Mouse (Mus musculus) natural killer cell, adult 2 months (primary cell): ENCODE results near the gene Map3k21.

Source experiments
- DNase-seq, 2 experiments: peaks; one replicate each; pipeline ENCODE4 v3.0.0; 2022; ENCODE audit warnings: low spot score in 2 of 2

Gene Map3k21

DNA sequence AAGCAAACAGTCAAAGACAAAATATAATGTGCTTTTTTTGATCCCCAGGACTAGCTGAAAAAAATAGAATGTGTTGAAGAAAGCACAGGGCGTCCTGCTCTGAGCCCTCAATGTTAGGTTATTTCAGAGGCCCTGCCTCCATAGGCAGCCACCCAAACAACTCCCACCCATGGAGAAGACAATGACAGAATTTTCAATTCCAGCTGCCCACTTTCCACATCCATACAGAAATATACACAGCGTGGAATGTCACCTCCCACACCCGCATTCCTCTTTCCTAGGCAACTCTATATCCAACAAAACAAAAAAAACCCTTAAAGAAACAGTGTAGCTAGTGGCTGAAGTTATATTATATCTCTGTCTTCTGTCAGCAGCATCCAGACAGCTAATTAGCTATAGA lies 61.1 kb downstream of the Map3k21 start:
- no peak for DNase-seq

DNA sequence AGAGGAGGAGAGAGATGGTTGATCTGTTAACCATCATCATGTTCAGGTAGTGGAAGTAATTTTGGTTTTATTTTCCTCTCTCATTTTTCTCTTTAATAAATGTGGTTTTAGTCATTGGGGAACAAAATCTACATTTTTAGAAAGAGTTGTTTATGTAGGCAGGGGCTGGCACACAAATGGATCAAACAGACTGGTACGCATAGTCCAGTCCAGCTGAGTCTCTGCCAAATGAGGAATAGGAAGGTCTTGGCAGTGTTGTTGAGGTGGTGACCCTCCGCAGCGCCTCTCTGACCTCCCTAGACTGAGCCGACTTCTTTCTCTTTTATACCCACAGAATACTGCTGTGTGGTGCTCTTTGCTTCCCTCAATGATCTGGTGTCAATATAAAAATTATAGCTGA lies 65.7 kb downstream of the Map3k21 start:
- DNase-seq, result no peak

DNA sequence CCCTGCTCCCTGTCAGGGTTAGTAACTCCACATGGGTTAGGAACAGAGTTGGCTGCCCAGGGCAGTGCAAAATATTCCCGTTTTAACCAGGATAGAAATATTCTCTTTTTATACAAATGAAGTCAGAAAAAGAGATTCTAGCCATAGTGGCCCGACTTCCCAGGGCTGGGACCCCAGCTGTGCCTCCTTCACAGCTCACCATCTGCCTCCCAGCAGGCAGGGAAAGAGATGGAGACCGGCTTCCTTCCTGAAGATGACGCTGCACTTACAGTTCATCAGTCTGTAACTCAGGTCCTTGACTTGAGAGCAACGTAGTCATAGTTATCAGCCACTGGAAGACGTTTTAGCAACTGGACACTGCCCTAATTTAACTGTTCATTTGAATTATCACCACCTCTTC lies 70.6 kb downstream of the Map3k21 start:
- no peak for DNase-seq

DNA sequence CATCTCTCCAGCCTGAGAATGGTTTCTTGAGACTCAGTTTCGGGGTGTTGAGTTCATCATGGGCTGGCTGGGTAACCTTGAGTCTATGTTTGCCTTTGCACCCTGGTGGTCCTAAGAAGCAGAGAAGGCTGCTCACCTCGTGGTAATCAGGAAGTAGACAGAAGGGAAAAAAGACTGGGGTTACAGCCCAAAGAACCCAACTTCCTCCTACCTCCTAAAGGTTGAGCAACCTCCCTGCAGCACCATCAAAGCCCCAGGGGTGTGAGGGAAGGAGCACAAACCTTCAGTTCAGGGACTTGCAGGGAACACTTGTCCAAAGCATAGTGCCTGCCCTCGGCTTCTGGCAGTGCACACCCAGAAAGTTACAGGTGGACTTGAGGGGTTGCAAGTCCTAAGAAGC lies 73.3 kb downstream of the Map3k21 start:
- no peak for DNase-seq

DNA sequence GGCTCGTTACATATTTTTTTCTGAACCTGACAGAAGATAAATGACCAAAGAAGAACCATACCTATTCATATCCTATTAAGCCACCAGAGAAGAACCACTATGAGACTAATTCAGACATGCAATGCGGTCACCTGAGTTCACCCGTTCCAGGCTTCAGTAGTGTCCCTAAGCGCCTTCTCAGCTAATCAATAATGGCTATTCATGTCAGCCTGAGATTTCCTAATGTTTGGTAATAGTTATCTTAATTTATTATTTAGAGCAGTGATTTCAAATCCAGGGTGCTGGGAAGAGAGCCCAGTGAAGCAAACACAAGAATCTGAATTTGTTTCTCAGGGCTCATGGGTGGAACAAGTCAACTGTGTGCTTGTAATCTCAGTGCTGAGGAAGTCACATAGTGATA lies 73.9 kb downstream of the Map3k21 start:
- no peak for DNase-seq

DNA sequence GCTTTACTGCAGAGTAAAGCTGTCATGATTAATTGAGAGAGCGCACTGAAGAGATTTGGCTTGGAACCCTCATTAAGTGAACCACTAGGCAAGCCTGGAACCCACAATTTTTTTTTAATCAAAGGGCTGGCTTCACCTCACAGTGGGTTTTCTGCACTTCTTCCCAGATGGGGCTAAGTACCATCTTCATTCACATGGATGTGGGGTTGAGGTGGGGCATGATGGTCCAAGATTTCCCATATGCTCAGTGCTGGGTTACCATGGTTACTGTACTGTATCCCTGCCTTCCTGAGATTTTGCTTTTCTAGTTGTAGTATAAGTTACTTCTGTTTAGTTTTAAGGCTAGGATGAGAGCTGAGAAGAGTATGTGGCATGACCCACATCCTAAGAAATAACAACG lies 75.1 kb downstream of the Map3k21 start:
- no peak for DNase-seq

DNA sequence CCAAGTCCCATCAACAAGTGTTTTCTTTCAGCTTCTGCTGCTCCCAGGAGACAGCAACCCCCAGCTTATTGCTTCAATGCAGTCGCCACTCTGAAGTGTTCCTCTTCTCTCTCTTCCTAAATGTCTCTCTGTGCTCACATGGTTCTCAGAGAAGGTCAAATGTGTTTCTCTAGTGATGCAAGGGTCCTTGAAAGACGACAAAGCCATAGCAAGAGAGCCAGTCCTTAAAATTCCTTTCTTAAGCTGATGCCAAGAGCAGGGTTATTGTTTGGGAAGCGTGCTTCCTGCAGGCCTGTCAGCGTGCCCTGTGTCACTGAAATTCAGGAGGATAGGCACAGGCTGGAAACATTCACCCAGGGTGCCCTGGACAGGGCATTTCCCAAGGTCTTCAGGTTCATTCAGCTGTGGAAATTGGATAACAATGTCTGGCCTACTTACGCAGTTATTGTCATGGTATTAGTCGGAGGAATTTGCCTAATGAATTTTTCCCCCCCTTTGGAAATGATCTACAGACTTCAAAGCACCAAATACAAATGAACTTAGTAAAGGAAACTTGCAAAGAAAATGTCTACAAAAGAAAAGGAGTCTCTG lies 76.8 kb downstream of the Map3k21 start:
- no peak for DNase-seq

DNA sequence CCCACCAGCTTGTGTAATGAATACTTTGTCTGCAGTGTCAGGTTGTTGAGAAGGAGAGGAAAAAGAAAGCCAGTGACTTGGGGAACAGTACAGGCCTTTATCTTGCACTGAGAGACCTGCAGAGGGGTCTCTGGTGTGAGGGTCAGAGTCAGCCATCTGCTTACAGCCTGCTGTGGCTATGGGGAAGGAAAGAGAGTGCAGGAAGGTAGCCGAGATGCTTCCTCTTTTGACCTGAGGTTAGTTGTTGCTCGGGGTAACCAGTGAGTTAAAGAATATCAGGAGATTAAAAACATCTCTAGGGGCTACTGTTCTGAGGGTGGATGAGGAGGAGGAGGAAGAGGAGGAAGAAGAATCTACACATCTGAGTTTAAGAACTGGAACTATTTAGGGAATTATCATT lies 77.7 kb downstream of the Map3k21 start:
- DNase-seq, result no peak

DNA sequence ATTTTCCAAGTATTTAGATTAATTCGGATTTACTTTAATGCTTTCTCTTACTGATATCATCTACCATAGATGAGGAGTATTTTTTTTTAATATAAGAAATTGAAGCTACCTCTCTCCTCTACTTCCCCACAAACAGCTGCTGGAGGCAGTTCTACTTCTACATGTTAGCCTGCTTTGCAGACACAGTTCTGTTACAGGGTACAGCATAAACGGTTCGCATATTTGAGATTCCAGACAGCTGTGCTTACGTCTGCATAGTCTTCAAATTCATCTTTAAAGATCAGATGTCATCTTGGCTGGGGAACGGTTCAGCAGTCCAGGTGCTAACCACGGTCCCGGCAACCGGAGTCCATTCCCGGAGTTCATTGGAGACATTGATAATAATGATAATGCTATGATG lies 83.4 kb downstream of the Map3k21 start:
- DNase-seq, result no peak

DNA sequence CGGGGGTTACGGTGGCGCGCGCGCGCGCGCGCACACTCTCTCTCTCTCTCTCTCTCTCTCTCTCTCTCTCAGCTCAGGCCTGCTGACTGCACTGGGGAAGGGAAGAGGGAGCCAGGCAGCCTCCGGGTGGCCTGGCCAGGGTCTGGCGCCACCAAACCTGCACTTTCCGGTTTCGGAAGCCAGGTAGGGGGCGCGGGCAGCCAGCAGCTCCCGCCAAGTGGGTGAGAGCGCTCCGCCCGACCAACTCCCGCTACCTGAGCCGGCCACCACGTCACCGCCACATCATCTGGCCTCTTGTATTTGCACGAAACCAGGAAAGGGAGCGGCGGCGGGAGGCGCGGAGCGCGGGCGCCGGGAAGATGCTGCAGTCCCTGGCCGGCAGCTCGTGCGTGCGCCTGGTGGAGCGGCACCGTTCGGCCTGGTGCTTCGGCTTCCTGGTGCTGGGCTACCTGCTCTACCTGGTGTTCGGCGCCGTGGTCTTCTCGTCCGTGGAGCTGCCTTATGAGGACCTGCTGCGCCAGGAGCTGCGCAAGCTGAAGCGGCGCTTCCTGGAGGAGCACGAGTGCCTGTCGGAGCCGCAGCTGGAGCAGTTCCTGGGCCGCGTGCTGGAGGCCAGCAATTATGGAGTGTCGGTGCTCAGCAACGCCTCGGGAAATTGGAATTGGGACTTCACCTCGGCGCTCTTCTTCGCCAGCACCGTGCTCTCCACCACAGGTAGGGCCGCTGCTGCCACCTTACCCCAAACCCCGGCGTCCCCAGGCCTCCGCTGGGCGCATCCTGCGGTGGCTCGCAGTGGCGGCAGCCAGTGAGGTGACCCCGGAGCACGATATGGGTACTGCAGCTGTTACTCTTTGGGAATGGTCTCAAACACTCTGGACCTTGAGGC lies 85.1 kb downstream of the Map3k21 start, which contains the start of gene Kcnk1:
Gene Kcnk1, plus strand, starts transcription at position 70 of the 886 bp plus-strand sequence.
- no peak for DNase-seq

DNA sequence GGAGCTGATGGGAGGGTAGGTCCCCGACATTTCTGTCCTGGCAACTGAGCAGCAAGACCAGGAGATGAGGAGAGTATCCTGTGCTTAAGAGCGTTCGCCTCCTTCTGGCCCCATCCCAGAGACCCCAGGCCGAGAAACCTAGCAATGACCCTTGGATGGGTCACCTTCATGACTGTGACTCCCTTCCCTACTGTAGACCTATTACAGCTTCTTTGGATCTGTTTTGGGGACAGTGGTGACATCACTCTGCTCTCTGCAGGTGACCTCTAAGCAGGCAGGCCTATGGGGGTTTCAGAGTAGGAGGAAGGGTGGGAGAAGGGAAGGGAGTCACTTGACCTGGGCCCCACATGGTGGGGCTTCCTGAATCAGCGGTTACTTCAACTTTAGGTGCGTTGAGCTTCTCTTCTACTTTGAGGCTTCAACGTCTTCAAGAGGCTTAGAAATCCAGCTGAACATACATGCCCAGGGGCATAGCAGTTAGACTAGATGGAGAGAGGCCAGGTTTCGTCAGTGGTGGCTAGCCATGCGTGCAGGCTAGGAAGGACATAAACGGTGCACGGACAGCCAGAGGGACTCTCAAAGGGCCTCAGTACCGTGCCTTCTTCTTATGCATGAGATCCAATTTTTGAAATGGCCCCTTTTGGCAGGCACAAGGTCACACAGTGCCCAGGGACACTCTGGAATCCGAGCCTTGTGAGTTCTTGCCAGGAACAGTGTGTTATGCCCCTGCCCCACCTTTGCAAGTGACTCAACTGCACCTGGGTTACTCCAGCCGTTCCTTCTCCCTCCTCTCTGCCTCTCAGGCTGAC lies 86.0 kb downstream of the Map3k21 start:
- DNase-seq, result no peak

DNA sequence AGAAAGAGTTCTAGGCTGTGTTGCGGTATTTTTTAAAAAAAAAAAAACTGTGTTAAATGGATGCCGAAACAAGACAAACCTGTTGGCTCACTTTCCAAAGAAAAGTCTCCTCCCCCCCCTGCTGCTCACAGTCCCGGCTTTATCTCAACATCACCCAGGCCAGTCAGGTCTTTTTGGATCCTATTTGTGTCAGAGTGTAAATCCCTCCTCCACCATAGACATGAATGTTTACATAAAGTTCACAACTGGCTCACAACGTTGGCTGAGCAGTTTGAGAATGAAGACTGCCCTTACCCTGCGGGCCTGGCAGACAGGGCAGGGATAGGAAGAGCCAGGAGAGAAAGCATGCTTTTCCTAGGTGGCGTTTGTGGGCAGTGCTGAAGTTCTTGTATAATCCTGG lies 86.7 kb downstream of the Map3k21 start:
- no peak for DNase-seq
